Mouse (Mus musculus) ES-Bruce4 (cell line): ENCODE measurements at regions not wholly inside any gene's neighbourhood (a gene's known extent, or its start where the extent isn't known, plus 50 kb on each side); places are given as distances from the start of the nearest gene placed in this dataset.

ENCODE experiments used
- CTCF ChIP-seq: IDR thresholded peaks from one replicate; pipeline ENCODE4 v1.8.1; 2011; ENCODE audit warnings: low read depth, low read length
- EP300 ChIP-seq: IDR thresholded peaks from 2 replicates; pipeline ENCODE4 v1.6.1; 2011; ENCODE audit warnings: low read depth, low read length; ENCODE audit not compliant: insufficient read depth

GRCm38 (mm10) chr3:16723631-16724030 lies 717.4 kb upstream of the Gm5150 start:
- no peak for TF ChIP-seq CTCF
- no peak for TF ChIP-seq EP300
